Mouse (Mus musculus) gastrocnemius, postnatal 4 days (tissue): ENCODE results near the gene Alkbh2. TPM values are rescaled to one million over a fixed set of nuclear protein-coding genes. Genes with fewer than 3 reads are reported as not detected.
A peak's percentile ranks its signal among the peaks of the same experiment; 100 is the strongest.

Experiments used
- DNase-seq, 2 experiments: peaks; one replicate each; pipeline ENCODE4 v3.0.0; 2021 to 2022; ENCODE audit warnings: low spot score in 2 of 2, mixed read lengths in 2 of 2
- total RNA-seq, 2 experiments: library from RNA; stranded (reverse); gene quantifications; 2 replicates each; pipeline ENCODE4 v1.2.3; 2021

Alkbh2 gene
- total RNA-seq, 2 experiments from 2014 or later, result 3.3 to 3.4 TPM

DNA sequence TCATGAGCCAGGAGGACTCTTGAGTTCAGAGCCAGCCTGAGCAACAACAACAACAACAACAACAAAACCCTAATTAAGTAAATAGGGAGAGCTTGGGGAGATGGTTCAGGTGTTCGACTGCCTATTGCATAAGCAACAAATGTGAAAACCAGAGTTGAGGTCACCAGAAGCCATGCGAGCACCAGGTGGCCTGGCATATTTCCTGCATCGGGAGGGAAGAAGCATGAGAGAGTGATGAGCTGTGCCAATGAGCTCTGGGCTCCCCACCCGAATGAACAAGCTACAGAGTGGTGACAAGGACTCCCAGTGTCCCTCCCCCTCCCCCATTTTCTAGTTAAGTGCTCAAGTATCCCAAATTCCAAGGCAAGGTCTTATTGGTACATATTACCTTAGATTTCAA, 26.1 kb downstream of the Alkbh2 start:
- DNase-seq, result no peak

DNA sequence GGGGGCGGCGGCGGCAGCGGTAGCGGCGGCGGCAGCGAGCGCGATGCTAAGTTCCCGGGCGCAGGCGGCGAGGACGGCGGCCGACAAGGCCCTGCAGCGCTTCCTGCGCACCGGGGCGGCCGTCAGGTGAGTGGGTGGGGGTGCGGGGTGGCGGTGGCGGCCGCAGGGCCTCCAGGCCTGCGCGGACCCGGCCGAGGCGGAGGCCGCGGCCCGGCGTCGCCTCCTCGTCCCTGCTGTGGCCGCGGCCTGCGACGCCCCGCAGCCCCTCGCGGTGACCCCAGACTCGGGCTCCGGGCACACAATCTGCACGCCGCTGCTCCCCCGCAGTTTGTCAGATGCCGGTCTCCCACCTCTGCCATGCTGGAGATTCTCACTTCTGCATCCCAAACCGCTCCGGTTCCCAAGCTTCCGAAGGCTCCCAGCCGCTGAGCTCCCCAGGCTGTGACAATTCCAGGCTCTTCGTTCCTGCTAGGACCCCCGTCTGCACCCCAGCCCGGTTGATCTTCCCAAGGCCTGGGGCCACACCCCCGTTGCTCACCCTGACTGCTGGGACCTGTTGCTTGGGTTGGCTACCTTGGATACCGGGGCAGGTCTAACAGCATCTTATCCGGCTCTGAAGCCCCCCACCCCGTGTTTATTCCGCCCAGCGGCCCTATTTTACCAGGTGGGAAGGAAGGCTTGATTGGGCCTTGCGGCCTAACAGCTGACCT, 27.5 kb downstream of the Alkbh2 start:
- no peak for DNase-seq

DNA sequence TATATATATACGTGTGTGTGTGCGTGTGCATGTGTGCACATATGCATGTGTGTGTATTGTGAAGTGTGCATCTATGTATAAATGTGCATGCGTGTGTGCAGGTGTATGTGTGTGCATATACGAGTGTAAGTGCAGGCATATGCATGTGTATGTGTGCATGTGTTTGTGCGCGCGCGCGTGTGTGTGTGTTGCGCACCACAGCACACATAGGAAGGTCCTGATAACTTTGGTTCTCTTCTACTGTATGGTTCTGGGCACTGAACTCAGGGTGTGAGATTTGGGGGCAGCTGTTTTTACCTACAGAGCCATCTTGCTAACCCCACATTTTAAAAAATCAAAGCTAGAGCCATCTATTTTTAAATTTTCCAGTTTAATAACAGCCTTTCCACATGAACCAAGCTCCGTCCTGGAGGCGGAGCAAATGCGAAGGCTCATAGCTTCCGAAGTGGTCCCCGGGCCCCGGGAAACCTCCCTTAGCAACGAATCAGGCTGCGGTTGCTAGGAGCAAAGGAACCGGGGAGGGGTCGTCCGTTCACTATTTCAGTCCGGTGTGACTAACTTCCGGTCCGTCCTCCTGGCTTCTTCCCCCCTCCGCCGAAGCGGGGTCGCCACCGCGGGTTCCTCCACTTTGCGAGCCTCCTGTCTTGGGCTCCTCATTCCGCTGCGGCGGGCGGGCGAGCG, 28.2 kb downstream of the Alkbh2 start:
- peak; percentile 85 to 90 for DNase-seq

DNA sequence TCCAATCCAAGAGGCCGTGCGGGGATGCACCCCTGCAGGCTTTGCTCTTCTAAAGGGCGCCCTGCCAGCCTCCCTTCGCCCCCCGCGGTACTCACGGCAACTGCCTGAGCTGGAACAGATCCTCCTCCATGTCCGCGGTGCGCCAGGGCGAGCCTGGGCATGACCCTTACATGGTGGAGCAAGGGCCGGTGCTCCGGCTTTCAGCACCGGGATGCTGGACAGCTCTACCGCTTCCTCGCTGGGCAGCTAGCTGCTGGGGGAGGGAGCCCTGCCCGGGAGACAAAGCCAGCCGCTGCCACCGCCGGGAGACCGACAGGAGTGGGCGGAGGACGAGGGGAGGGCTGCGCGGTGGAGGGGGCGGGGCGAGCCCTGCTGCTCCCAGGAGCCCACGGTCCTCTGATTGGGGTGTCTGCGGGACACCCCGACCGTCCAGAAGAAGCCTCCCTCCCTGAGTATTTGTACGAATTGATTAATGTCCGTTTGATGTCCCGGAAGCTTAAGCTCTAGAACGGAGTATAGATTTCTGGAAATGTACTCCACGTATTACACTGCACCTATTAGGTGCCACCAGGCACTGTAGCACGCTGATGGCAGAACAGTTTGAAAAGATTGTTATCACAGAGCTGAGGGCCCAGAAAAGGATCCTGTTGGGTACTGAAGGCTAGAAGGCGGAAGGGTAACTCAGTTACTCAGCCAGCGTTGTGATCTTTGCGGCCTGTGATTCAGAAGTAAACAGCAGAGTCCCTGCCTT, 36.8 kb downstream of the Alkbh2 start, which contains the start of gene Svop:
Gene Svop (minus strand): TSS at position 514 of the 751 bp plus-strand sequence.
- DNase-seq, result peak; percentile 54 to 81

DNA sequence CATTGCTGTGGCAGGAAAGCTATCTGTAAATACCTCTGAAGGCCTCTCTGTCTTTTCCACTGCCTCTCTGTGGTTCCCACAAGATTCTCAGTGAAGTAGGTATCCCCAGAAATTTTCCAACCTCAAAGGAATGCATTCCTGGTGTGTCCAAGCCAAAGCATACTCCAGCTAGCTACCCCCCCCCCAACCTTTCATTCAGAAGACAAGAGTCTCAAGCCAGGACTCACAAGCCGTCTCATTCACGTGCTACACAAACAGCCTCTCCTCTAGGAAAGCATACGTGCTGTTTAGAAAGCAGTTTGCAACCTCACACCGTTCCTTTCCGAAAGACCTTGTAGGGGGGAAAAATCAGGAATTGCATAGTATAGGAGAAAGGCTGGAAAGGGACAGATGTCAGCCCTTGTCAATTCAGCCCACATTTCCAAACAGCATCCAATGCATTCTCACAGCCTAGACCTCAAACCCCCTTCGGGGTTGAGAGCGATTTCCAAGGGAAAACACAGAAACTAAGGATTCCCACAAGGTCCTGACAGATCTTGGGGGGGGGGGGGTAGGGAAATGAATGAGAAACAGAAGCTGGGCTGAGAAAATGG, 37.5 kb downstream of the Alkbh2 start:
- no peak for DNase-seq

DNA sequence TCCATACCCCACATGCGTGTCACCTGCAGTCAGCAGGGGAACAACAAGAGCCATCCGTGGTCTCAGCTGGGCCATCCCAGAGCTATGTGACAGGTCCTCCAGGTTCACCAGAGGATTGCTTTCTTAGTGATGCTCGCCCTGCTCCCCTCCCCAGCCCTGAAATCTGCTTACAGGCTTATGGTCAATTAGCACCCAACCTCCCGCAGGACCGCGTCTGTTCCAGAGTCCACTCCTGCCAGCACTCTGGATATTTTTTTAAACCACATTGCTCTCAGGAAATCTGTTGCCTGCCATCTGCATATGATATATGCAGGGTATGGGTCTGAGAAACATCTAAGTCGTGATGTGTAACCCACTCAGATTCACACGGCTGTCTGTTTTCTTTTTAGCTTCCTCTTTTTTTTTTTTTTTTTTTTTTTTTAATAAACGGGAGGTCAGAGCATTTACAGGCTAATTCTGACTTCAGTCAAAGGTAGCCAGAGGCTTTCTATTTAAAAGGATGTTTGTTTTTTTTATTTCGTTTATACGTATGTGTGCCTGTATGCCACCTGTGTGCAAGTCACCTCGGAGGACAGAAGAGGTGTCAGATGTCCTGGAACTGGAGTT, 40.0 kb downstream of the Alkbh2 start:
- no peak for DNase-seq

DNA sequence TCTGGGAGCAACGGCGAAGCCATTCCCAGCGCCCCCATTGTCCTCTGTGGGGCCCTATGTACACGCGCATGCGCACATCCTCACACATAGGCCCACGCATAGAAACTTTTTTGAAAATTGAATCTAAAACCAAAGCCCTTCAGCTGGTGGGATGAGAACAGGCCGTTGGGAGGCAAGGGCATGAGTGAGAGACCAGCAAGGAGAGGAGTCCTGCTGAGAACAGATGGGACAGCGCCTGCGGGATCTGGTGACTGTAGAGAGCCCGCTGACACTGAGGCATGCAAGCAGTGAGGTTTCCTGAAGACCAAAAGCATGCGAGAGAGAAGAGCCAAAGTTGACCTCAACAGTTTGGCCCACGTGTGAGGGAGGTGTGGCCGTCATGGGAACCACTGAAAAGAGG, 42.5 kb downstream of the Alkbh2 start:
- DNase-seq, result no peak

DNA sequence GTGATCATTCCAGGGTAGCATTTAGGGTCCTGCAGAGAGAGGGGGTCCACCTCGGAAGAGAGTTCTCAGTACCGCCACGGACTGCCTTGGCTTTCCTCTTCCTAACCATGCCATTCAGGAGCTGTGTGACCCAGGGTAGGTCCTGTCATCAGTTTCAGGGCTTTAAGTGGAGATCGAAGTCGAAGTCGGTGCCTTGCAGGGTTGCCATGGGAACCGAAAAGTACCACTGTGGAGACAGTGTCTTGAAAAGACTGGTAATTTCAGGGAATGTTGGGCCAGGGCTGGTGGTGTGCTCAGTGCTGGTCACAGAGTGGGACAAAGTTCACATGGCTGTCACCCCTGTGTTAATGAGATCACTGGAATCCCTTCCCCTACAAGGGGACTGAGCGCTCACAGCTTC, 51.0 kb downstream of the Alkbh2 start:
- DNase-seq, result no peak

Other genes starting within 250 kb of the Alkbh2 start
- 10 to 100 TPM; 70.4 to 84.2 TPM for gene Coro1c, start 219.5 kb downstream of the Alkbh2 start, total RNA-seq
- gene Ssh1, start 134.3 kb downstream of the Alkbh2 start, total RNA-seq, result 10 to 100 TPM; 20.2 to 21.1 TPM
- not detected for gene Dao, start 124.5 kb downstream of the Alkbh2 start, total RNA-seq
- 10 to 100 TPM; 12.9 to 13.6 TPM for gene Usp30, start 62.8 kb downstream of the Alkbh2 start, total RNA-seq
- gene Svop, start 36.6 kb downstream of the Alkbh2 start, total RNA-seq, result not detected
- 10 to 100 TPM; 10.5 to 14.0 TPM for gene Ung, start 2.2 kb upstream of the Alkbh2 start, total RNA-seq
- 10 to 100 TPM; 59.6 to 62.8 TPM for gene Acacb, start 18.3 kb upstream of the Alkbh2 start, total RNA-seq
- gene Foxn4, start 145.6 kb upstream of the Alkbh2 start, total RNA-seq, result under 1 TPM in 1 of 2 experiments, not detected in 1; 0.15 TPM
- under 1 TPM; 0.34 to 0.57 TPM for gene Myo1h, start 160.9 kb upstream of the Alkbh2 start, total RNA-seq